Mouse (Mus musculus) testis, adult 2 months (tissue): ENCODE data around the gene Bnipl.

Experiments used
- CTCF ChIP-seq: fragments of 200-500 bp; IDR thresholded peaks from 2 replicates; pipeline ENCODE4 v1.5.1; 2012; ENCODE audit warnings: low read depth, mild to moderate bottlenecking, inconsistent platforms, low read length, moderate library complexity; ENCODE audit not compliant: control insufficient read depth, insufficient read depth, insufficient replicate concordance
- POLR2A ChIP-seq: fragments of 200-500 bp; IDR thresholded peaks from 2 replicates; pipeline ENCODE4 v1.6.1; 2012; ENCODE audit warnings: low read depth, mild to moderate bottlenecking, inconsistent platforms, low read length, moderate library complexity; ENCODE audit not compliant: control insufficient read depth

- TF ChIP-seq CTCF (no peak), POLR2A (no peak)
These were observed 19.9 kb upstream of the Bnipl start for GRCm38 (mm10) chr3:95270766-95271364.
